Mouse (Mus musculus) hindbrain, embryonic 11.5 days (tissue): ENCODE results near the gene Gm9945. TPM values are rescaled to one million over a fixed set of nuclear protein-coding genes. Genes with fewer than 3 reads are reported as not detected.

ENCODE experiments used
- ATAC-seq: fragments of 200-750 bp; cut with Nextera tagmentation; 2 replicates; pipeline ENCODE4 v1.8.0; 2017; ENCODE audit warnings: mild to moderate bottlenecking, moderate TSS enrichment, moderate library complexity; ENCODE audit not compliant: low FRiP score
- DNase-seq: peaks from one replicate; pipeline ENCODE4 v3.0.0-alpha.2; 2015; ENCODE audit warnings: low spot score
- H3K27ac ChIP-seq: fragments of 300-500 bp; sonication (generic); 2 replicates; pipeline ENCODE4 v1.5.1; 2014; ENCODE audit warnings: mild to moderate bottlenecking, low read depth, low read length
- H3K27me3 ChIP-seq: fragments of 300-500 bp; sonication (generic); 2 replicates; pipeline ENCODE4 v1.6.1; 2014; ENCODE audit warnings: mild to moderate bottlenecking, low read length, moderate library complexity, mixed read lengths; ENCODE audit not compliant: control insufficient read depth, insufficient read depth
- H3K36me3 ChIP-seq: fragments of 300-500 bp; sonication (generic); 2 replicates; pipeline ENCODE4 v1.6.1; 2014; ENCODE audit warnings: mild to moderate bottlenecking, low read length, moderate library complexity, mixed read lengths; ENCODE audit not compliant: control insufficient read depth, insufficient read depth
- H3K4me1 ChIP-seq: fragments of 300-500 bp; sonication (generic); replicated peaks from 2 replicates; pipeline ENCODE4 v1.6.1; 2014; ENCODE audit warnings: low read length, mixed read lengths; ENCODE audit not compliant: control insufficient read depth, insufficient read depth
- H3K4me2 ChIP-seq: fragments of 300-500 bp; sonication (generic); replicated peaks from 2 replicates; pipeline ENCODE4 v1.6.1; 2014; ENCODE audit warnings: mild to moderate bottlenecking, low read depth, low read length
- H3K4me3 ChIP-seq: fragments of 300-500 bp; sonication (generic); 2 replicates; pipeline ENCODE4 v1.5.1; 2014; ENCODE audit warnings: low read depth, low read length
- H3K9ac ChIP-seq: fragments of 300-500 bp; sonication (generic); 2 replicates; pipeline ENCODE4 v1.6.1; 2014; ENCODE audit warnings: low read depth, low read length
- H3K9me3 ChIP-seq: fragments of 300-500 bp; sonication (generic); 2 replicates; pipeline ENCODE4 v1.6.1; 2016; ENCODE audit warnings: low read length; ENCODE audit not compliant: control insufficient read depth
- WGBS: fragments of 180-500 bp; shearing (Covaris S2); extraction: QIAGEN DNeasy Blood & Tissue Kit; methylation state at CpG from one replicate; pipeline ENCODE4 v1.1.7; 2014; 5-methylcytosine and 5-hydroxymethylcytosine counted together
- polyA plus RNA-seq: library from polyadenylated mRNA; unstranded; fragments of >200 nt; fragmentation: Nextera tagmentation; extraction: Ambion mirVana; gene quantifications from 2 replicates; pipeline ENCODE4 v1.2.1, GENCODE M21; 2014

The Gm9945 gene
- polyA plus RNA-seq, 1 experiment from 2014 or later: not detected

DNA sequence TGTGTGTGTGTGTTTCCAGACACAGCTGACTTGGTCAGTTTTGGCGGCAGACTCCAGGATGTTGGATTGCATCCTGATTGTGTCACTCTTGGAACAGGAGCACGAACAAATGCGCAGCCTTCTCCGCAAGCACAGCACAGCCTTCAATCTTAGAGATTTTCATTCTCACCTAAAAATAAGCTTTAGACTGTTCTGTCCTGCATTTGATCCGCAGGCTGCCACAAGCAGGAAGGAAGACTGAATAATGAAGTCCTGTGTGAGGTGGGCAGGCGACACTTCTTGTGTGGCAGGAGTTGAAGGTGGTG, 49.2 kb downstream of the Gm9945 start:
- H3K4me1 ChIP-seq: no peaks in the 10 kb centered on the region
- WGBS: 75% methylated on average over 6 of the region's 6 CpGs
- H3K36me3 ChIP-seq: no peaks in the 10 kb centered on the region; the same call in 1 of the 2 replicates
- no peaks in the 10 kb centered on the region for H3K27me3 ChIP-seq
- no peak for ATAC-seq
- H3K9ac ChIP-seq: no peak overlapping the region
- no peak overlapping the region for H3K4me3 ChIP-seq
- H3K4me2 ChIP-seq: no peak overlapping the region
- no peaks in the 10 kb centered on the region for H3K9me3 ChIP-seq
- DNase-seq: no peak
- no peak overlapping the region for H3K27ac ChIP-seq

DNA sequence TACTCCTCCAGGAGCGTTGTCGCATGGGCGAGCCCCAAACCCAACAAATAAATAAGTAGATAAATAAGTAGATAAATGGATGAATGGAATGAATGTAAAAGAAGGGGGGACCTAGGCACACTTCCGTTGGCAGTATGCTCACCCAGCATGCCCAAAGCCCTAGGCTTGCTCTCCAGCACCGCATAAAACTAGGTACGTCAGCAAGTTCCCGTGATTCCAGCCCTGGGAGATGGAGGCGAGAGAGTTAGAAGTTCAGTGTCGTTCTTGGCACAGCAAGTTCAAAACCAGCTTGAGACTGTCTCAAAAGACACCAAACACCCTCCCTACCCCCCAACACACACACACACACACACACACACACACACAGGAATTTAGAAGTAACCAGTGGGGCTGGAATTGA, 50.0 kb downstream of the Gm9945 start:
- H3K36me3 ChIP-seq: peaks cover 5% of the 10 kb centered on the region; the same call in 1 of the 2 replicates
- H3K27ac ChIP-seq: no peak overlapping the region
- DNase-seq (no peak), ATAC-seq (no peak)
- H3K4me2 ChIP-seq: no peak overlapping the region
- no peaks in the 10 kb centered on the region for H3K27me3 ChIP-seq
- no peaks in the 10 kb centered on the region for H3K9me3 ChIP-seq
- no peak overlapping the region for H3K4me3 ChIP-seq
- H3K4me1 ChIP-seq: no peaks in the 10 kb centered on the region
- H3K9ac ChIP-seq: no peak overlapping the region
- 84% methylated on average over 9 of the region's 9 CpGs for WGBS

Other genes starting within 250 kb of the Gm9945 start
- gene Hspa4, start 179.7 kb upstream of the Gm9945 start, polyA plus RNA-seq: 112 and 115 TPM in 2 replicates
- 22.7 and 25.3 TPM in 2 replicates for gene Zcchc10, start 155.5 kb upstream of the Gm9945 start, polyA plus RNA-seq
- 43.0 and 120 TPM in 2 replicates for gene Aff4, start 129.3 kb upstream of the Gm9945 start, polyA plus RNA-seq
- 0.48 TPM in 1 of 2 replicates, not detected in the other for gene Leap2, start 57.0 kb upstream of the Gm9945 start, polyA plus RNA-seq
- 564 and 595 TPM in 2 replicates for gene Uqcrq, start 49.3 kb upstream of the Gm9945 start, polyA plus RNA-seq
- gene Gdf9, start 49.1 kb upstream of the Gm9945 start, polyA plus RNA-seq: 2.8 and 3.6 TPM in 2 replicates
- gene Gm10447, start 23.1 kb upstream of the Gm9945 start, polyA plus RNA-seq: 0.19 TPM in 1 of 2 replicates, not detected in the other
- gene Shroom1, start 23.0 kb upstream of the Gm9945 start, polyA plus RNA-seq: 2.1 and 2.9 TPM in 2 replicates
- not detected in 2 replicates for gene Gm9837, start 9.7 kb upstream of the Gm9945 start, polyA plus RNA-seq
- gene Sowaha, start 108 bp downstream of the Gm9945 start, polyA plus RNA-seq: 0.06 and 0.25 TPM in 2 replicates
- 13.5 and 15.8 TPM in 2 replicates for gene Sept8, start 39.1 kb downstream of the Gm9945 start, polyA plus RNA-seq
- gene Kif3a, start 87.2 kb downstream of the Gm9945 start, polyA plus RNA-seq: 106 and 118 TPM in 2 replicates
- 2.3 and 2.8 TPM in 2 replicates for gene Il4, start 138.5 kb downstream of the Gm9945 start, polyA plus RNA-seq
- gene Il13, start 154.5 kb downstream of the Gm9945 start, polyA plus RNA-seq: not detected in 2 replicates
- gene Rad50, start 227.2 kb downstream of the Gm9945 start, polyA plus RNA-seq: 19.3 and 22.3 TPM in 2 replicates
- gene Il5, start 240.6 kb downstream of the Gm9945 start, polyA plus RNA-seq: 0.10 TPM in 1 of 2 replicates, not detected in the other